Mouse (Mus musculus) cerebellum, adult 9-11 months (tissue): ENCODE data around the gene Gtpbp4.
"Not testable (repeated sequence)": the region's sequence is repeated elsewhere in the genome, so short reads cannot be mapped to it uniquely, and the experiment has no call there.

ENCODE experiments used
- DNase-seq: peaks from one replicate; pipeline ENCODE4 v3.0.0; 2022

Gtpbp4 gene

DNA sequence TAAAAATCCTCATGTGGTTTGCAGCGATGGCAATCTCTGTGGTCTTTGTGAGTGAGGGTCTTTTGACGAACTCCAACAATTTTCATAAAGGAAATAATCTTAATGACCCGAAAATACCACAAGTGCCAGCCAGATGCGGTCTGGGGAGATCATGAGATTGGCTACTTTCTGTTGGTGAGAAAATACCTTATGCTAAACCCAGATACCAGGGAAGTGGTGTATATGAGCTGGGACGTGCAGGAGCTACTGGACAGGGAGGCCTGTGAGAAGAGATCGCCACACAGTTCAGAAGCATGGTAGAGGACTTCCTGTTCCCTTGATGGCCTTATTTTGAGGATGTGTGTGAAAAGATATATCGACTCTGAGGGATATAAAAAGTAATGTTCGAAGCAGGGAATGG is 28.1 kb downstream of the Gtpbp4 start:
- DNase-seq = no peak

DNA sequence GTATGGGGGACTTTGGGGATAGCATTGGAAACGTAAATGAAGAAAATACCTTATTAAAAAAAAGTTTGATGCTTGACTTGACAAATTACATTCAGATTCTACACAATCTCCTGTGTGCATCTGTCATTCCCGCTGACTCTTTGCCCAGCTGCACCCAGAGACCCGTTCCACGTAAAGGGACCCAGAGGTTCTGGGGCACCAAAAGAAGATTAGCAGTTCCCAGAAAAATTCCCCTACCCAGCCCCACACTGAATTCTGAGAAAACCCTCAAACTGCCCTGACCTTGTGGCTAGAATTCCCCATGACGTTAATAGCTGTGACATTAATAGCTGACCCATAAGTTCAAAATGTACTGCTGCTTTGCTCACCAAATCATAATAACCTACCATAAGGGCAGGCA is 30.7 kb downstream of the Gtpbp4 start:
- no peak for DNase-seq

DNA sequence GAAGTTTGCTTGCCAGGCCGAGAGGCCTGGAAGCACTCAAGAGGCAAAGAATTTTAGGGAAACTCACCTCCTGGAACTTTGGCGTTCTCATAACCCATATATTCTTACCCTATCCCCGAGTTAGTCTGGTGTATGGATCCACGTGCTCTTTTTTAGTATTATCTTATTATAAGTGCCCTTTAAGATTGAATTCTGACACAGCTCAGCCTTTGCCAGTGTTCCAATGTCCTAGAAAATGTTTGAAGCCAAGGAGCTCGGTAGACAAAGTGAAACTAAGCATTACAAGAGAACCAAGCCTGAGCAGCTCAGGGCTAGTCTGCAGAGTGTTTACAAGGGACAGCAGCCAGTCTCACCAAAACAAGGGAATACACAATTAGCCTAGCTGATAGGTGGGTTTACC is 33.6 kb downstream of the Gtpbp4 start:
- not testable (repeated sequence) for DNase-seq

DNA sequence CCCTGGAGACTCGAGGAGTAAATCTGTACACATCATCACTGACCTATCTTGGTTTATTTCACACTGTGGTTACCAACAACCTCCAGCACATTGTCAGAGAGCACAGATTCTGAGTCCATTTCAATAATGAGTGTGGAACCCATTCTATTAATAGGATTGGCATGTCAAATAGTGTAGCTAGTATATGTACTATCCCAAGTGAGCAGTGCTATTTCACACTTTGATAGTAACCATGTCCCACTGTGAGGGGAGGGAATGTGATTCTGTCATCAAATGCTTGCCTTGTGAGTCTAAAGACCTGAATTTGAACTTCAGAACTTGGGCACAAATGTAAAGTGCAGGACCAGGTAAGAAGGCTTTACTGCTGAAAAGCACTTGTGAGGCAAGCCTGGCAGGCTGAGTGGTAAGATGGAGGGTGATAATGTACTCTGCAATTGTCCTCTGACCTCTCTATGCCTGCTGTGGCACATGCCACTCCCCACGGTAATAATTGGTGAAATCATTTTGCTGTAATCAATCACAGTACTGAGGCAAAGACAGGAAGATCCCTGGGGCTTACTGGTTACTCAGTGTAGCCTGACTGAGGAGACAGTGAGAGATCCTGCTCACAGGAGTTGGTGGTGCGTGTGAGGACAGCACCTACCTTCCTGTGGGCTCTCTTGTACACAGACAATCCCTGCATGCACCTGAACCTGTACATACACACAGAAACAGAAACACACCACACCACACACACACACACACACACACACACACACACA is 34.6 kb downstream of the Gtpbp4 start:
- not testable (repeated sequence) for DNase-seq

DNA sequence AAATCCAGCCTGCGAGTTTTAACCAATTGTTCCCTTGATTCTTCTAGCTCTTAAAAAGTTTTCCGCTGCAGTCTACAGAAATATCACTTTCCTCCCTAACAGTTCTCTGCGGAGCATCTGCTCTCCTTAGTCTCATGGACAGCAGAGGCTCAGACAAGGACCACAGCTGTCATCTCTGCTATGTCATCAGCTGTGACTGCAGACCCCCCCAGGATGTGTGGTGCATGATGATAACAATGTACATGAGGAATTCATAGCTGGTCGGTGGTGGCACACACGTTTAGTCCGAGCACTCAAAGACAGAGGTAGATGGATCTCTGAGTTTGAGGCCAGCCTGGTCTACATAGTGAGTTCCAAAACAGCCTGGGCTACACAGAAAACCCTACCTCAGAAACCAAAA is 36.3 kb downstream of the Gtpbp4 start:
- DNase-seq = not testable (repeated sequence)

- DNase-seq = not testable (repeated sequence)
Observed at GRCm38 (mm10) chr13:8959058-8959457, 36.8 kb downstream of the Gtpbp4 start.

DNA sequence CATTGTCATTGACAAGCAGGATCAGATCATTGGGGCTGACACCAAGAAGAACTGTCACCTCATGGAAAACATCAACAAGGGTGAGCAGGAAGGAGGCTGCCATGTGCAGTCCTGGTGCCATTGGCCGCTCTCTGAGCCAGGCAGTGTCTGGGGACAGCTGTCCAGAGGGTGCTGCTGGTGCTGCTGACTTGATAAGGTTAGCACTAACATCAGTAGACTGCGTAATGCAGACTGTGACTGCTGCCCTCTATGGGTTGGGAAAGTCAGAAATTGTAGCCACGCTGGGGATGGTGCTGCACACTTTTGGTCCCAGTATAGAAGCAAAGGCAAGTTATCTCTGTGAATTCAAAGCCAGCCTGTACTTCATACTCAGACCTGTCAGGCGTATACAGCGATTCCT is 39.0 kb downstream of the Gtpbp4 start:
- not testable (repeated sequence) for DNase-seq

- DNase-seq = not testable (repeated sequence)
Observed at GRCm38 (mm10) chr13:8955127-8955526, 40.8 kb downstream of the Gtpbp4 start.

DNA sequence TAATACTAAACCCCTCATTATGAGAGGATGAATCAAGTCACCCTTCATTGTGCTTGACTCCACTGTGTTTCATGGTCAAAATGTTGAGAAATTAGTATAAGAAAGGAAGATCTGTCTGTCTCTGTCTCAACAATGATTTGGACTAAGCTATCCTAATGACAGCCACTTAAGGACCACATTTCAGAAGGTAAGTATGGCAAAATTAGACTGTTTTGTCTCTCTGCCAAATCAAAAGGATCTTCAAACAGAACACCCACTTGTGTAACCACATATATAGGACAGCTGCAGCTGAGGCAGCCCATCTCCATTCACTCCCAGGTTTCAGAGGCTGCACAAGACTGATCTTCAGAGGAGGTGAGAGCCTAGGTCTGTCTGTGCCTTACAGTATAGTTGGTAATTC is 43.3 kb downstream of the Gtpbp4 start, which contains the start of gene Idi2:
Idi2 (plus strand) TSS at position 301 of the 400 bp plus-strand sequence.
- DNase-seq = not testable (repeated sequence)

DNA sequence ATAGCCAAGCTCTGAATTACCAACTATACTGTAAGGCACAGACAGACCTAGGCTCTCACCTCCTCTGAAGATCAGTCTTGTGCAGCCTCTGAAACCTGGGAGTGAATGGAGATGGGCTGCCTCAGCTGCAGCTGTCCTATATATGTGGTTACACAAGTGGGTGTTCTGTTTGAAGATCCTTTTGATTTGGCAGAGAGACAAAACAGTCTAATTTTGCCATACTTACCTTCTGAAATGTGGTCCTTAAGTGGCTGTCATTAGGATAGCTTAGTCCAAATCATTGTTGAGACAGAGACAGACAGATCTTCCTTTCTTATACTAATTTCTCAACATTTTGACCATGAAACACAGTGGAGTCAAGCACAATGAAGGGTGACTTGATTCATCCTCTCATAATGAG is 47.8 kb downstream of the Gtpbp4 start, which contains the start of gene Gm9745:
Gm9745 (minus strand) TSS at position 101 of the 400 bp plus-strand sequence.
- not testable (repeated sequence) for DNase-seq

GRCm38 (mm10) chr13:8943828-8944227 is 52.1 kb downstream of the Gtpbp4 start:
- DNase-seq = not testable (repeated sequence)

DNA sequence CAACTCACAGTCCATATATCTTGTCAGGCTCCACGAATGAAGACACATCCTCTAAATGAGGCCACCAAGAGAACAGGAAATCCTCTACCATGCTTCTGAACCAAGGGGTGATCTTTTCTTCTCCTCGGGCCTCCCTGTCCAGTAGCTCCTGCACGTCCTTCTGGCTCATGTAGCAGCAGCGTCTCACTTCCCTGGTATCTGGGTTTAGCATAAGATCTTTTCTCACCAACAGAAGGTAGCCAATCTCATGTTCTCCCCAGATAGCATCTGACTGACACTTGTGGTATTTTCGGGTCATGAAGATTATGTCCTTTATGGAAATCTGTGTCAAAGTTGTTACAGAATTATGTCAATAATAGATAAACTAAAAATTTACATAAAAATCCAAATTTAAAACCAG is 54.2 kb downstream of the Gtpbp4 start:
- DNase-seq = not testable (repeated sequence)

GRCm38 (mm10) chr13:8941110-8941509 is 54.8 kb downstream of the Gtpbp4 start:
- not testable (repeated sequence) for DNase-seq

DNA sequence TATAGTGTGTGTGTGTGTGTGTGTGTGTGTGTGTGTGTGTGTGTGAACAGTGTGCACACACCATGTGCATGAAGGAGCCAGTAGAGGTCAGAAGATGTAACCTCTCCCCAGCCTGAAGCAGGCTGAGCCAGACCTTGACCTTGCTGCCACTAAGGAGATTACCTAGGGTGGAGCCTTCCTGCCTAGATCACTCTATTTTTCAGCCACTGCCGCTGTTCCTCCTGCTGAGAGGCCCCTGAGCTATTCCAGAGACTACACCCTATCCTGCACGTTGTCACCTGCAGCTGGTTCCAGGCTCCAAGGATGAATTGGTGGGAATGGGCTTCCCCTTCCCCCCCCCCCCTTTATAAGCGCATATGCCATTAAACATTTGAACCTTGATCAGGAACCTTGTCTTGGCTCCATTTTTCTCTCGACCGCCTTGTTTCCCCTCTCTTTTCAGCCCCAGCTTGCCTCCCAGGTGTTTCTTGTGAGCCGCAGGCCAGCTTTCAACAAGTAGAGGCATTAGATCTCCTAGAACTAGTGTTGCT is 58.2 kb downstream of the Gtpbp4 start:
- not testable (repeated sequence) for DNase-seq

- DNase-seq = no peak
Observed at GRCm38 (mm10) chr13:8933499-8933898, 62.4 kb downstream of the Gtpbp4 start.
